Mouse (Mus musculus) lung, adult 2 months (tissue): ENCODE data around the gene Epdr1.

Source experiments
- CTCF ChIP-seq: fragments of 200-500 bp; IDR thresholded peaks from 2 replicates; pipeline ENCODE4 v1.5.1; 2011; ENCODE audit warnings: mild to moderate bottlenecking, low read length, control low read depth; ENCODE audit not compliant: insufficient read depth
- POLR2A ChIP-seq: fragments of 200-500 bp; IDR thresholded peaks from 2 replicates; pipeline ENCODE4 v1.6.1; 2011; ENCODE audit warnings: low read depth, mild to moderate bottlenecking, control low read depth, low read length, borderline replicate concordance; ENCODE audit errors: extremely low read depth

DNA sequence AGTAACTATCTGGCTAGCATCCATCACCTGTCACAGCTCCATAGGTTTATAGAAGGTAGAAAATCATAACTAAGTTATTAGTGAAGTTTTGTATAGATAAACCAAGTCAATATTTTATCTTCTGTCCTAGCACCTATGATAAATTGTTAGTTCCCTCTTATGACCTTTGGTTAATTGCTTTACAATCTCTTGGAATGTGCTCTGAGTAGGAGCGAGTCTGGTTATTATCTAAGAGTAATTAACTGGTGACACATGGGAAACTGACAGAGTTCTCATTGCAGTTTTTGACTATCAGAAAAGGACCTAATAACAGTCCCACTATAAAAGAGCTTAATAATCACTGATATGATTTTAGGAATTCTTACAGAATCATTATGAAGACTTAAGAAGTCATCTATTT, 23.8 kb upstream of the Epdr1 start:
- TF ChIP-seq POLR2A (no peak), CTCF (no peak)
